Mouse (Mus musculus) cerebellum, adult 11-12 months (tissue): ENCODE measurements around the gene Krt24.
"Not testable (repeated sequence)": the region's sequence is repeated elsewhere in the genome, so short reads cannot be mapped to it uniquely, and the experiment has no call there.

Experiments used
- DNase-seq: peaks from one replicate; pipeline ENCODE4 v3.0.0; 2022

Gene Krt24

GRCm38 (mm10) chr11:99250666-99251065 lies 34.4 kb downstream of the Krt24 start:
- DNase-seq, result no peak

DNA sequence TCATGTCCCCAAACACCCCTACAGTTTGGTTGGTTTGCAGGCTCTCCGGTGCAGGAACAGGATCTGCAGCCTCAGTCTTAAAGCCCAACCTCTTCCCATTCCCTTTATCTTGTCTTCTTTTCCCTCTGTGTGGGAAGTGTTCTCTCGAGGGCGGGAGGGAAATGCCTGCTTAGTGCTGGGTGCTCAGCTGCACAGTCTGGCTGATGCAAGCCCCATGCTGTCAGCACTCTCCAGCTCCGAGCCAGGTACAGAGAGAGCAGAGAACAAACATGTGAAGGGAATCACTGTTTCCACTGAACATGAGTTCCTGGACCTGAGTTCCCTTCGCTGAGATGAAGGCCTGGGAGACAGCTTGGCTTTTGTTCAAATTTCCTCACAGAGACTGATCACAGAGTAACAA lies 34.8 kb downstream of the Krt24 start:
- DNase-seq, result no peak

GRCm38 (mm10) chr11:99249115-99249514 lies 35.9 kb downstream of the Krt24 start:
- DNase-seq, result peak; percentile 61

DNA sequence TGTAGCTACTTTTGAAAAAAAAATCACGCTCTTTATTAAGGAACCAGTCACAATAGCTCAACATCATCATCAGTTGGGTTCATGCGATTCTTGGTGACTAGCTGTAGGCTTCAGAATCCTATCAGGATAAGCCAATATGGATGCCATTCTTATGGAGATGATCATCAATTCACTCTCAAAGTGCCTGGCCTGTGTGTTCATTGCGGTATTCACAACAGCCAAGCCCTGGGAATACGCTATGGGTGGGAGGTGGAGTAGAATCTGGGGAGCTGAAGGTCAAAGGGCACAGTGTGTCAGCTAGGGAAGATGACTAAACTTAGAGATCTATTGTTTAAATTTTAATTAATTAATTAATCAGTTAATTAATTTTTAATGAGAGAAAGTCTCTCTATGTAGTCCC lies 37.1 kb downstream of the Krt24 start:
- no peak for DNase-seq

DNA sequence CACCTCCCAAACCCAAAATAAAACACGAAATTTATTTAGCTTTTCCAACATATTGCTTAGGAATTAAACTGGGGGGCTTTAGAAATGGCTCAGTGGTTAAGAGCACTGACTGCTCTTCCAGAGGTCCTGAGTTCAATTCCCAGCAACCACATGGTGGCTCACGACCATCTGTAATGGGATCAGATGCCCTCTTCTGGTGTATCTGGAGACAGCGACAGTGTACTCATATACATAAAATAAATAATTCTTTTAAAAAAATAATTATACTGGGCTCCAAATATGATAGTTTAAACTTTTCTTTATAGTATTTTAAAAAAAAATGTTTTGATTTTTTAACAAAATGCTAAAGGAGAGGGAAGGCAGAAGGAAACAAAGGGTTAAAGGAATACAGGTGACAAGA lies 40.5 kb downstream of the Krt24 start:
- not testable (repeated sequence) for DNase-seq

DNA sequence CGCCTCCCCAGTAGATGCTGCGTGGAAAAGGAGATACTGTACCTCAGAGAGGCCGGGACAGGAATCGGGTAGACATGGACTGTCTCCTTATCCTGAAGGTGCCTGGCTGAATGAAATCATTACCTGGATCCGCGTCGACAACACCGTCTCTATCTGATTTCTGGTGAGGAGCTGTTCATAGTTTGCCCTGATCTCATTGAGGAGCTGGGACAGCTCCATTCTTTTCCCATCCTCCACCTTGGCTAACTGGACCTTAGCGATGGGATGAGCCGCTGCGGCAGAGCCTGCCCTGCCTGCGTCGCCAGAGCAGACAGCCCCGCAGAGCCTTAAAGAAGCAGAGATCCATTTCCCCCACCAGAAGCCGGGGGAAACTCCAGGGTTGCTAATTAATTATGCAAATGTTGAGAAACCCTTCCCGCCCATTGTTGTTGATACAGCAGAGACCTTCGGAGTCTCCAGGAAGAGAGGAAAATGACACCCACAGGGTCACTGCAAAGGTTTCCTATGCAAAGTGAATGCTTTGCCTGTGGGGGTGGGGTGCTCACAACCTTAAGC lies 41.2 kb downstream of the Krt24 start, which contains the start of gene Krt222:
TSS of gene Krt222 (minus strand) at position 266 of the 555 bp plus-strand sequence.
- peak; percentile 67 for DNase-seq

DNA sequence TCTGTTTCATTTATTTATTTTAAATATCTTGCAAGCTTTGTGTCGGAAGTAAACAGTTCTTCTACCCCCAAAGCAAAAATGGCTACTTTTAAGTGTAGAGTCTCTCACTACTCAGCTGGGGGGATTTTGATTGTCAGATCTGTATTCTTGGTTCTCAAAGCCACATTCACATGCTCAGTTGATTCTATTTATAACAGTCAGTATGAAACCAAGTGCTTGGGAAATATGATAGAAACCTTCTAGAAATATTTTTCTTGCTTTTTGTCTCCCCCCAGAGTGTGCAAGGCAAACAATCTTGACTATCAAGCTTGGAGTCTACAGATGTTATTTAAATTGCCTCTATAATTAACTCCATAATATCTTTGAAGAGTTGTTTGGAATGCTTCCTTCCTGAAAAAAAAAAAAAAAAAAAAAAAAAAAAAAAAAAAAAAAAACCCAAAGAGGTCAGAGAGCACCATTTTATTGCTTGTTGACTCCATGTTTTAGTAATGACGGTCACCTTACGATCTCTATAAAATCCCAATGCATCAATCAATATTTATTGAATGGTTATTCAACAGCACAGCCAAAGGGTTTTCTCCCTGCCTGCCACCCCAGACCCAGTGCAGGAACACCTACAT lies 41.8 kb downstream of the Krt24 start:
- no peak for DNase-seq

- DNase-seq, result no peak
Observed at GRCm38 (mm10) chr11:99242056-99242455, 43.0 kb downstream of the Krt24 start.

- DNase-seq, result no peak
Observed at GRCm38 (mm10) chr11:99238468-99238867, 46.6 kb downstream of the Krt24 start.

- DNase-seq, result no peak
Observed at GRCm38 (mm10) chr11:99231049-99231816, 53.8 kb downstream of the Krt24 start.

DNA sequence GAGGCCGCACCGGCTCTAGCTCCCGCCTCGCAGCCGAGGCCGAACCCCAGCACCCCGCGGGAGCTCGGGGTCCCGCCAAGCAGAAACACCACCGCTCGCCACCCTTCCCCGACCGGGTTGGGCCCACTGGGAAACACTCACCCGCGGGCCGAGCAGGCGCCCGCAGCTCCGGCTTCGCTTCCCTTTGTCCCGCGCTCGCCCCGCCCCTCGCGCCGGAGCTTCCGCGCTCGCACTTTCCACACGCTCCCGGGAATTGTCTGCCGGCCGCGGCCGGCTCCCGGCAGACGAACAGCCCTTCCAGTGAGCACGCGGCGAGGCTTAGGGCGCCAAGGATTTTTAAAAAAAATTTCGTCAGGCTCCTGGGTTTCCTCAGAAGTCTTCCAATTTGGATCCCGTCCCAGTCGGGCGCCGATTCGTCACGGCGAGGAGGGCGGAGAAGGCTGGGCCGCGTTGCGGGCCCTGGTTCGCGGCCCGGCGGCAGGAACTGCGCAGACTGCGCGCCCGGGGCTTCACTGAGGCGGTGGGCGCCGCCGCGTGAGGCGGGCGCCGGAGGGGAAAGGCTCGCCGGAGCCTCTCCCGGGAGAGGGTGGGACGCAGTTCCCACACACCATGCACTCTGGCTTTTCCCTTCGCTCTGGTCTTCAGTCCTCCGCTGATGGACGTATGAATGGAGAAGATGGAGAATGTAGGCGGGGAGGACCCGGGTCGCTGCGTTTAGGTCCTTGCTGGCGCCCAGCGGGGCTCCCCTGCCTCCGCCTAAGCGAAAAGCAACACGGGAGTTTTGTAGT lies 54.6 kb downstream of the Krt24 start, which contains the start of gene Smarce1:
TSS of gene Smarce1 (minus strand) at position 757 of the 788 bp plus-strand sequence.
- peak; percentile 70 for DNase-seq
